Mouse (Mus musculus): ENCODE results near the gene Grid1. TPM values are rescaled to one million over a fixed set of nuclear protein-coding genes. Genes with fewer than 3 reads are reported as not detected.

Grid1 gene
- polyA plus RNA-seq, 1 experiment from 2014 or later = 0.92 TPM

DNA sequence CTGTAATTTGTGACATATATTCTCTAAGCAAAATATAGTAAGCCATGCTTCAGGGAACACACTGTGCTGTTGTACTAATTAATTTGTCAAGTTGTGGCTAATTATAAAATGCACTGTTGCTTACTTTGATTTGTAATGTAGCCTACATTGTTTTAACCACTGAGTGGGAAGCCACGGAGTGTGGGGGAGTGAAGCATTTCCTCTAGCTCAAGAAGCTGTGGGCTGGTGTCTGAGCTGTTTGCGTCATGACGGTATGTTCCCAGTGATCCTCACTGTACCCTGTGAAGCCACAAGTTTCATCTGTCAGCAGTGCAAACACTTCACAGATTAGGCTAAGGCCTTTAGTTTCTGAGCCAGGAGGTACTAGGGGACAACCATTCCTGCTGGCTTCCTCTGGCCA is 302.2 kb downstream of the Grid1 start:
- H3K4me3 ChIP-seq (replicated peaks; ENCODE audit: low read length) = no peak overlapping the region
- no peak overlapping the region for H3K9ac ChIP-seq (ENCODE audit: low read length)
- 58% methylated on average over 3 of the region's 3 CpGs for WGBS

DNA sequence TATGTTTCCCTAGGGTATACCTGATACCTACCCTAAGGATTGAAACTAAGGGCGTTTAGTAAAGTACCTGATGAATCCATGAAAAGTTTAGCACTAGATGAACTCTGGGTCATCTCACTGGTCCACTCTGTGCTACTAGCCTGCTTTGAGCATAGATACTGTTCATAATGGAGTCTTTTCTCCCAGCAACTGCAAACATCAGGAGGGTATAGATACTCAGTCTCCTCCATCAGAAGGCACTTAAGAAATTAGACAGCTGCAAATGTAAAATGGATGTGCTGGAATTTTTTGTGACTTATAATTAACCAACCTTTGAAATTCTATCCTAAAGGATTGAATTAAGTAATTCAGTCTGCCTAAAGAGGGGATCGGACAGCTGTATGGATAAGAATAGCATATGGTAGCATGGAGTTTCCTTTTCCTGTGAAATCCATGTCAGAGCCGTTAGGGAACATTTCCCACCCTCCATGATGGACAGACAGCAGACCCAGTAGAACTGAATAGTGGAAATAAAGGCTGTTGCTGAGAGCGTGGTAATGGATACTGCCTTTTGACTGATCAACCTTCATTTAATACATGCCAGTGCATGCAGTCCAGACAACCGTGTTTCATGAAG is 303.5 kb downstream of the Grid1 start:
- Histone ChIP-seq H3K36me3 (ENCODE audit: control insufficient read depth, insufficient read depth, low read length) (no peaks in the 10 kb centered on the region), H3K4me3 (replicated peaks; ENCODE audit: low read length) (no peak overlapping the region), H3K9me3 (replicated peaks; ENCODE audit: control insufficient read depth, low read length) (no peaks in the 10 kb centered on the region), H3K27me3 (ENCODE audit: control insufficient read depth, insufficient read depth, low read length) (no peaks in the 10 kb centered on the region), H3K27ac (ENCODE audit: low read length) (no peak overlapping the region), H3K9ac (ENCODE audit: low read length) (no peak overlapping the region), H3K4me1 (ENCODE audit: control insufficient read depth, insufficient read depth, low read length) (no peaks in the 10 kb centered on the region), H3K4me2 (ENCODE audit: low read depth, low read length) (no peak overlapping the region)
- WGBS = 72% methylated on average over 5 of the region's 5 CpGs
- ATAC-seq (ENCODE audit: insufficient read depth, low FRiP score) = no peak

More for the DNA sequence above, 302.2 kb downstream of the Grid1 start:
- Histone ChIP-seq H3K27me3 (ENCODE audit: control insufficient read depth, insufficient read depth, low read length) (no peaks in the 10 kb centered on the region), H3K4me1 (ENCODE audit: control insufficient read depth, insufficient read depth, low read length) (no peaks in the 10 kb centered on the region), H3K9me3 (replicated peaks; ENCODE audit: control insufficient read depth, low read length) (no peaks in the 10 kb centered on the region), H3K27ac (ENCODE audit: low read length) (no peak overlapping the region), H3K36me3 (ENCODE audit: control insufficient read depth, insufficient read depth, low read length) (no peaks in the 10 kb centered on the region), H3K4me2 (ENCODE audit: low read depth, low read length) (no peak overlapping the region)
- no peak for ATAC-seq (ENCODE audit: insufficient read depth, low FRiP score)

DNA sequence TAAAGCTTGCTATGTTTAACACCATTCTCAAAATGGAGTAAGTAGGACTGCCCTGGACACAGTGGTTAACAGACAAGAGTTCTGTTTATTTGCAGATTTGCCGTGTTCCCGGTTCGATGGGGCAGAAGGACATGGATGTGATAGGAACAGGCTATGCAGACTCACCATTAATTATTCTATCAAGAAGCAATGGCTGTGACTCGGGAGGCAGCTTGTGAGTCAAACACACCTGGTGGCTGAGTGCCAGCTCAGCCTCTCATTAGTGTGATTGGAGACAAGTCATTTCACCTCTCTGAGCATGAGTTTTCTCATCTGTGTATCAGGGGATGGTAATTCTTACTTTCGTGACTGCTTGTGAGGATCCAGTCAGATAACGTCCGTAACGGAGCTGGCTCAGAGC is 307.7 kb downstream of the Grid1 start:
- 80% methylated on average over 8 of the region's 8 CpGs for WGBS
- Histone ChIP-seq H3K9ac (ENCODE audit: low read length) (no peak overlapping the region), H3K9me3 (replicated peaks; ENCODE audit: control insufficient read depth, low read length) (no peaks in the 10 kb centered on the region), H3K27ac (ENCODE audit: low read length) (no peak overlapping the region), H3K4me1 (ENCODE audit: control insufficient read depth, insufficient read depth, low read length) (no peaks in the 10 kb centered on the region), H3K4me2 (ENCODE audit: low read depth, low read length) (no peak overlapping the region), H3K36me3 (ENCODE audit: control insufficient read depth, insufficient read depth, low read length) (no peaks in the 10 kb centered on the region), H3K4me3 (replicated peaks; ENCODE audit: low read length) (no peak overlapping the region), H3K27me3 (ENCODE audit: control insufficient read depth, insufficient read depth, low read length) (no peaks in the 10 kb centered on the region)
- no peak for ATAC-seq (ENCODE audit: insufficient read depth, low FRiP score)

DNA sequence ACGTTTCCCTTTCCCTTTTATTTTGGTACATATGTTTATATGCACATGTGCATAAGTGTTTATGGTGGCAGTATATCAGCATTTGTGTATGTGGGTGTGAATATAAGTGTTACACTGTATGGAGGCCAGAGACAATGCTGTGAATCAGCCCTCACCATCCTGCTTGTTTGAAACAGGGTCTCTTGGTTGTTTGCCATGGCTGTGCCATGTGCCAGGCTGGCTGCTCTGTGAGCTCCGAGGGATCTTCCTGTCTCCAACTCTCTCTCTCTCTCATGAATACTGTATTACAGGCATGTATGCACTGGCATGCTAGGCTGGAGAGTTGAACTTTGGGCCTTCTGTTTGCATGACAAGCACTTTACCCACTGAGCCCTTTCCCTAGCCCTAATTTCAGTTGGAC is 315.1 kb downstream of the Grid1 start:
- no peaks in the 10 kb centered on the region for H3K27me3 ChIP-seq (ENCODE audit: control insufficient read depth, insufficient read depth, low read length)
- H3K9me3 ChIP-seq (replicated peaks; ENCODE audit: control insufficient read depth, low read length) = no peaks in the 10 kb centered on the region
- no peak overlapping the region for H3K4me3 ChIP-seq (replicated peaks; ENCODE audit: low read length)
- H3K36me3 ChIP-seq (ENCODE audit: control insufficient read depth, insufficient read depth, low read length) = no peaks in the 10 kb centered on the region
- 68% methylated on average over 2 of the region's 2 CpGs for WGBS
- no peak for ATAC-seq (ENCODE audit: insufficient read depth, low FRiP score)
- H3K4me2 ChIP-seq (ENCODE audit: low read depth, low read length) = no peak overlapping the region
- no peak overlapping the region for H3K9ac ChIP-seq (ENCODE audit: low read length)
- no peaks in the 10 kb centered on the region for H3K4me1 ChIP-seq (ENCODE audit: control insufficient read depth, insufficient read depth, low read length)
- H3K27ac ChIP-seq (ENCODE audit: low read length) = no peak overlapping the region

DNA sequence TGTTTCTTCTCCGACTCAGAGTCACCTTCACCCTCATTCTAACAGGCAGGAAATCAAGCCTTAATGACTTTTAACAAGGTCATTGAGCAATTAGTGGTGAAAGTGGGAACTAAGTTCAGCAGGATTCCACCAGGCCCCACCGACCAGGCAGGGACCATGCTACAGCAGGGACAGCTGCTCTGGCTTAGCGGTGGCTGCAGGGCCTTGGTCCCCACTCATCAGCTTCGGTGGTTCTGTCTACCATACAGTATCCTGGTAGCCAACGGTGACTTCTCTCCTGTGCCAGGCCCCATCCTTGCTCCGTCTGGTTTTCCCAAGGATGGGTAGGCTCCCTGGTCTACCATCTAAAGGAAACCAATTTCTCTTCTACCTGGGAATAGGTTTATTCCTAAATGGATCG is 318.2 kb downstream of the Grid1 start:
- no peak overlapping the region for H3K9ac ChIP-seq (ENCODE audit: low read length)
- ATAC-seq (ENCODE audit: insufficient read depth, low FRiP score) = no peak
- H3K9me3 ChIP-seq (replicated peaks; ENCODE audit: control insufficient read depth, low read length) = no peaks in the 10 kb centered on the region

GRCm38 (mm10) chr14:35139824-35140223 is 319.9 kb downstream of the Grid1 start:
- no peaks in the 10 kb centered on the region for H3K4me1 ChIP-seq (ENCODE audit: control insufficient read depth, insufficient read depth, low read length)
- H3K4me2 ChIP-seq (ENCODE audit: low read depth, low read length) = no peak overlapping the region
- no peaks in the 10 kb centered on the region for H3K9me3 ChIP-seq (replicated peaks; ENCODE audit: control insufficient read depth, low read length)
- H3K4me3 ChIP-seq (replicated peaks; ENCODE audit: low read length) = no peak overlapping the region
- WGBS = 73% methylated on average over 7 of the region's 7 CpGs
- H3K9ac ChIP-seq (ENCODE audit: low read length) = no peak overlapping the region
- H3K36me3 ChIP-seq (ENCODE audit: control insufficient read depth, insufficient read depth, low read length) = no peaks in the 10 kb centered on the region
- H3K27ac ChIP-seq (ENCODE audit: low read length) = no peak overlapping the region
- no peaks in the 10 kb centered on the region for H3K27me3 ChIP-seq (ENCODE audit: control insufficient read depth, insufficient read depth, low read length)
- ATAC-seq (ENCODE audit: insufficient read depth, low FRiP score) = no peak

More for the DNA sequence above, 318.2 kb downstream of the Grid1 start:
- H3K4me1 ChIP-seq (ENCODE audit: control insufficient read depth, insufficient read depth, low read length) = no peaks in the 10 kb centered on the region
- no peak overlapping the region for H3K4me2 ChIP-seq (ENCODE audit: low read depth, low read length)
- WGBS = 71% methylated on average over 7 of the region's 7 CpGs
- H3K27ac ChIP-seq (ENCODE audit: low read length) = no peak overlapping the region
- no peaks in the 10 kb centered on the region for H3K27me3 ChIP-seq (ENCODE audit: control insufficient read depth, insufficient read depth, low read length)
- no peaks in the 10 kb centered on the region for H3K36me3 ChIP-seq (ENCODE audit: control insufficient read depth, insufficient read depth, low read length)
- no peak overlapping the region for H3K4me3 ChIP-seq (replicated peaks; ENCODE audit: low read length)

GRCm38 (mm10) chr14:35152450-35152849 is 332.5 kb downstream of the Grid1 start:
- Histone ChIP-seq H3K27me3 (ENCODE audit: control insufficient read depth, insufficient read depth, low read length) (no peaks in the 10 kb centered on the region), H3K36me3 (ENCODE audit: control insufficient read depth, insufficient read depth, low read length) (no peaks in the 10 kb centered on the region), H3K4me1 (ENCODE audit: control insufficient read depth, insufficient read depth, low read length) (no peaks in the 10 kb centered on the region), H3K4me2 (ENCODE audit: low read depth, low read length) (no peak overlapping the region), H3K9me3 (replicated peaks; ENCODE audit: control insufficient read depth, low read length) (no peaks in the 10 kb centered on the region), H3K27ac (ENCODE audit: low read length) (no peak overlapping the region), H3K9ac (ENCODE audit: low read length) (no peak overlapping the region), H3K4me3 (replicated peaks; ENCODE audit: low read length) (no peak overlapping the region)
- ATAC-seq (ENCODE audit: insufficient read depth, low FRiP score) = no peak
- WGBS = 78% methylated on average over 3 of the region's 3 CpGs

DNA sequence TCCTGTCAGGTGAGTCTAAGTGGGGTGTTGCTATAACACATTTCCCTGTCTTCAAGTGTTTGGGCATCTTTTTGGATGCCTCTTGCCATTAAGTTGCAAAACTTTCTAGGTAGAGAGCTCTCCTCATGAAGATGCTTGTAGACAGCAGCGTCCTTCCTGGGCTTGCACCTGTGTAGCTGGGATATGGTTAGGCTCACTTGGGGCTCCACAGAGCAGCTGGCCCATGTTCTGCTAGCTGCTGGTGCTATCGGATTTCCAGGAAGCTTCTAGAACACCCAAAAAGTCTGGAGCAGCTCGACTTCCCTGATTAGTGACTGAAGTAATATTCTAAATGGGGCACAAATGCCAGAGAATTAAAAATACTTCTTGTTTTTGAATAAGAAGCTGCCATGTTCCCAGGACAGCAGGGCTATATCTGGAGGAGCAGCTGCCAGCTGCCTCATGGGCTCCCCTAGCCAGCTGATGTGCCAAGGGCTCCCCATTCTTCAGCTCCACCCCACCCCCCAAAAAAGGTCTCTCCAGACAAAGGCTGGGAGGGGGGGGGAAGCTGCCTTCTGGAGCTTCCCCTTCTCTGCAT is 333.9 kb downstream of the Grid1 start:
- no peaks in the 10 kb centered on the region for H3K36me3 ChIP-seq (ENCODE audit: control insufficient read depth, insufficient read depth, low read length)
- H3K27ac ChIP-seq (ENCODE audit: low read length) = no peak overlapping the region
- H3K9ac ChIP-seq (ENCODE audit: low read length) = no peak overlapping the region
- no peaks in the 10 kb centered on the region for H3K4me1 ChIP-seq (ENCODE audit: control insufficient read depth, insufficient read depth, low read length)
- no peak for ATAC-seq (ENCODE audit: insufficient read depth, low FRiP score)
- 55% methylated on average over 3 of the region's 3 CpGs for WGBS
- no peak overlapping the region for H3K4me2 ChIP-seq (ENCODE audit: low read depth, low read length)
- no peaks in the 10 kb centered on the region for H3K27me3 ChIP-seq (ENCODE audit: control insufficient read depth, insufficient read depth, low read length)
- no peaks in the 10 kb centered on the region for H3K9me3 ChIP-seq (replicated peaks; ENCODE audit: control insufficient read depth, low read length)
- H3K4me3 ChIP-seq (replicated peaks; ENCODE audit: low read length) = no peak overlapping the region

DNA sequence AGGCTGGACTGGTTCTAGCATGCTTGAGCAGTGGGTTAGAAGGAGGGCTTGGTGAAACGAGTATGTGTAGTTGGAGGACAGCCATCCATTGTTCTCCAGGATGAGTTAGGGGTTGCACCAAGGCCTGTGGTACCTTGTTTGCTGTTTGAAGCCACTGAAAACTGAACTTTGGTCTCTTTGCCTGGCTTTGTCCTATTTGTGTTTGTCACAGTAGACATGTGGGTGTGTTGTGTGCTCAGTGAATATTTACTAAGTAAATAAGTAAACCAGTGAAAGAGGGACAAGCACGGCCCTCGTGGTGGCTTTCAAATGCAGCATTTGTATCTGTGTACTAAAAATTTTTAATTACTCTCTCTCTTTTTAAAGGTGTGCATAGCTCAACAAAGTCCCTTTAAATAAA is 334.5 kb downstream of the Grid1 start:
- H3K4me2 ChIP-seq (ENCODE audit: low read depth, low read length) = no peak overlapping the region
- H3K4me1 ChIP-seq (ENCODE audit: control insufficient read depth, insufficient read depth, low read length) = no peaks in the 10 kb centered on the region
- 50% methylated on average over 3 of the region's 3 CpGs for WGBS
- no peak overlapping the region for H3K4me3 ChIP-seq (replicated peaks; ENCODE audit: low read length)
- no peak overlapping the region for H3K27ac ChIP-seq (ENCODE audit: low read length)
- H3K27me3 ChIP-seq (ENCODE audit: control insufficient read depth, insufficient read depth, low read length) = no peaks in the 10 kb centered on the region
- H3K9ac ChIP-seq (ENCODE audit: low read length) = no peak overlapping the region
- ATAC-seq (ENCODE audit: insufficient read depth, low FRiP score) = no peak
- no peaks in the 10 kb centered on the region for H3K9me3 ChIP-seq (replicated peaks; ENCODE audit: control insufficient read depth, low read length)
- no peaks in the 10 kb centered on the region for H3K36me3 ChIP-seq (ENCODE audit: control insufficient read depth, insufficient read depth, low read length)

Measured in stomach, embryonic 16.5 days (tissue).